Mouse (Mus musculus) spleen, embryonic (tissue): ENCODE results near the gene Tacstd2.
"Not testable (repeated sequence)": the region's sequence is repeated elsewhere in the genome, so short reads cannot be mapped to it uniquely, and the experiment has no call there.

ENCODE experiments used
- CTCF ChIA-PET: fragments of 350-600 bp; sonication (Branson Sonifier 250); formaldehyde crosslinking; loops from one replicate; lab custom pipeline; 2022; lab: Charles Lee

Tacstd2 gene

DNA sequence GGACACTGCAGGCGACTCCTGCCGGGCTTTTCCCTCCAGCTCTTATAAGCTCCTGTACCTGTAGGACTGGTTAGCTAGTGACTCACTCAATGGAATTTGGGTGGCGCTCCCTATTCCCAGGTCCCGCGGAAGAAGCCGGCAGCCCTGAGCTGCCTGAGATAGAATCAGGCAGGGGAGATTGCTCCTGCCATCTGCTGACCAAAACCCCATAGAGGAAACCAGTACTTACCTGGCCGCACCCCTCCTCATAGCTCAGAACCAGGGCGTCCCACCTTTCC, at the start of gene Tacstd2:
Gene Tacstd2, minus strand, starts transcription at position 20 of the 278 bp plus-strand sequence.
- CTCF ChIA-PET, result no interaction called here

DNA sequence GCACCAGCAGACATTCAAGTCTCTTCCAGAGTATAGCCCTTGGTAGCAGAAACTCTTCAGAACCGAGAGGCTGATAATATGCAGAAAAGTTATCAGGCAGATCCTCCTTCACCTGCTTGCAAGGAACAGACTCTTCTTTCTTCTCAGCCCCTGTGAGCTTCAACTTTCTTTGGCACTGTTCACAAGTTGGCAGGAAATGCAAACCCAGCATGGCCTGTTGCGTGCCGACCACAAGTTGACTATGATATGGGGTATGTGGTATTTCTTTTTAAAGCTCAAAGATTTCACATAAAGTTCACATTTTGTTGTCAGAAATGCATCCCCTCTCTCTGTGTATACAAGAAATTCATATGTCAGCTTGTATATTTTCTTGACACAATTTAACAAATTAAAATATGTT, 30.7 kb upstream of the Tacstd2 start:
- CTCF ChIA-PET, result no interaction called here

DNA sequence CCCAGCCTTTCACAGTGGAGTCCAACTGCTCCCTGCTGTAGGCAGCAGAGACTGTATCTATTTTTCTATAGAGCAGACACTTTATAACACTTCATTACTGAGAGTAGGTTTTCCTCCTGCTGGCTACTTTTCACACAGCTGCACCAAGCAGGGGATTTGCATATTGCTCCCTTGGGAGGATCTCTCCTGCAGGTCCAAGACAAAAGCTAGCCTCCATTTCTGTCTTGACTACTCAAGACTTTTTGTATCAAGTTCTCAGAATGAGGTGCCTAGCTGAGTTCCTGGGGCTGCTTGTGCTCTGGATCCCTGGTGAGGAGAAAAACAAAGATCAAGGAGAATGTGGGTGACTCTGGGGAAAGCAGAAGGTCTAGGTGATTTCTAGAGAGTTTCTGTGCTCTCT, 19.8 kb upstream of the Tacstd2 start:
- CTCF ChIA-PET, result interaction anchor here (0.6 kb wide), 1 partner anchor 9 kb away, joined by 4 read pairs; no protein-coding TSS in a partner anchor

GRCm38 (mm10) chr6:67549550-67549949, 14.0 kb upstream of the Tacstd2 start:
- CTCF ChIA-PET, result no interaction called here

- CTCF ChIA-PET, result no interaction called here
Observed at GRCm38 (mm10) chr6:67535005-67535776, 405 bp downstream of the Tacstd2 start.

GRCm38 (mm10) chr6:67534191-67535004, 1.2 kb downstream of the Tacstd2 start:
- CTCF ChIA-PET, result no interaction called here

DNA sequence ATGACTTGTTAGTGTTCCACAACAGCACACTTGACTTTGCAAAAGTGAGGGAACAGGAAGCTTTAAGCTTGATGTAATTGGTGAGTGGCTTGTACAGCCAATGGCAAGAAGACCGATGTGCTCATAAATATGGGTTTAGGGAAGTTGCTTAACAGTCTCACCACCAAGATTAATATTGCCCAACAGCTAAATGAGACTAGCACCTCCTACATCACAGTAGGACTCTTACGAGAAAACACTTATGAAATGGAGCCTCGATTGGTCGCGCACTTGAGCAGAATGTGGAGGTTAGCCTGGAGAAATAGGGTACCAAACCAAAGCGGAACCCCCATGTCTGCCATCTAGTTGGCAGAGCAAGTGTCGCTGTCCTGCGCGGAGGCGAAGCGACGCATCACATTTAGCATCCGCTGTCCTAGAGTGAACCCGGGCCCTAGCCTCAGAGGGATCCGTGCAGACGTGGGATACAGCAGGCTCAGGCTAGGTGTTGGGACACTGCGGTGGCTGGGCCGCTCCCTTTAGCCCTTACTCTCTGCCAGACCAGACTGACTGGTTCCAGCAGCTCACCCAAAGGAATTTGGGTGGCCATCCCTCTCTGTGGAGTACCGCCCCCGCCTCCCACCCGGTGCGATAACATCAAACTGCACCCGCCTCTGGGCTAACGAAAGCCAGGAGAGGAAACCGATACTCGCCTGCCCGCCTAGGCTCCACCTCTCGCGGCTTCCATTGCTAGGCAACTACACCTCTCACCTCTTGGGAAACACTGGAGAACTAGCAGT, 2.7 kb downstream of the Tacstd2 start:
- CTCF ChIA-PET, result no interaction called here

DNA sequence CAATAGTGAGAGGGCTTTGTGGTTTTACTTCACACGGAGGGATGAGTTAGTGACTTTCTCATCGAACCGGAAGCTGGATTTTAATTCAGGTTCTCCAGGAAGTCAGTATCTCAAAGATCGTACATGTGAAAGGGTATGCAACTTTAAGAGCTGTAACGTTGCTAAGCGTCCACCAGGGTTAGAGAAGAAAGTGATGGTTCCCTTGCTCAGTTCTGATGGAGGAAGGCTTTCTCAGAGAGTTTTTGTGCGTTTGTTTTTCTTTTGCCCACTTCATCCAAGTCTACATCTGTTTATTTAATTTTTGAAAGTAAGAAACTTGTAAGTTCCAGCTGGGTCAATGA, 3.8 kb downstream of the Tacstd2 start:
- CTCF ChIA-PET, result no interaction called here

DNA sequence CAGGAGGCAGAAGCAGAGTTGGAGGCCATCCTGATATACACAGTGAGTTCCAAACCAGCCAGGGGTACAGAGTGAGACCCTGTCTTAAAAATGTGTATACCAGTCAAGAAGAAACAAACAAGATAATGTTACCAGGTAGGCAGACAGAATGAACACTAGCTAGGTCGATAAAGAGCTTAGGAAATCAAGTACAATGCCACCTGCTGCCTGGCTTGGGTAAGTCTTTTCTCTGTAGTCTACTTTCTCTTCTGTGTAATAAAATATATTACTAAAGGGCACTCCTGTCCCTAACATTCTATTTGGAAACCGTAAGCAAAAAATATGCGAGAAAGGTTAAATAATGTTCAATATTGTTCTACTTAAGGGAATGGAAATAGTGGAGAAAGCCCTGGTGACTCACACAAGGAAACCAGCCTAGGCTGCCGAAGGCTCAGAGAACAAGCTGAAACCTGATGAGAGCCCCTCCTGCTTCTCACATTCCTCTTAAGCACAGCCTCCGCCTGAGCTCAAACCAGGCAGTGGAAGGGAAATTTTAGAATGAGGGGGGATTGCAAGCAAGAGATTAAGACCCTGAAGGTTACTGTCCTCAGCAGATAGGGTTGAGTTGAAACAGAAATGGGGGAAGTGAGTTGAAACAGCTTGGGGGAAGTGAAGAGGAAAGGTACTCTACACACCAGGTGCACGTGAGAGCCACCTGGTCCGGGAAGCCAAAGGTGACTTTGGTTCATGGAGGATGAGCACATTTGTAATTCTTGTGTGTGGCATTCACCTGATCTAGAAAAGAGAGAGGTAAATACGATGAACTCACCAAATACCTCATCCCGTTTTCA, 4.4 kb downstream of the Tacstd2 start:
- CTCF ChIA-PET, result no interaction called here

GRCm38 (mm10) chr6:67526356-67526755, 9.2 kb downstream of the Tacstd2 start:
- CTCF ChIA-PET, result no interaction called here

- CTCF ChIA-PET, result no interaction called here
Observed at GRCm38 (mm10) chr6:67510752-67511151, 24.8 kb downstream of the Tacstd2 start.

DNA sequence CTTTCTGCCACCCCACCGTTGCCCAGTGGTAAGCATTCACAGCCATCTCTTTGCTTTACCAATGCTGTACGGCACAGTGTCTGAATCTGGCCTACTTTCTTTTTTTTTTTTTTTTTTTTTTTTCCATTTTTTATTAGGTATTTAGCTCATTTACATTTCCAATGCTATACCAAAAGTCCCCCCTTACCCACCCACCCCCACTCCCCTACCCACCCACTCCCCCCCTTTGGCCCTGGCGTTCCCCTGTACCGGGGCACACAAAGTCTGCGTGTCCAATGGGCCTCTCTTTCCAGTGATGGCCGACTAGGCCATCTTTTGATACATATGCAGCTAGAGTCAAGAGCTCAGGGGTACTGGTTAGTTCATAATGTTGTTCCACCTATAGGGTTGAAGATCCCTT, 33.7 kb downstream of the Tacstd2 start:
- CTCF ChIA-PET, result not testable (repeated sequence)

DNA sequence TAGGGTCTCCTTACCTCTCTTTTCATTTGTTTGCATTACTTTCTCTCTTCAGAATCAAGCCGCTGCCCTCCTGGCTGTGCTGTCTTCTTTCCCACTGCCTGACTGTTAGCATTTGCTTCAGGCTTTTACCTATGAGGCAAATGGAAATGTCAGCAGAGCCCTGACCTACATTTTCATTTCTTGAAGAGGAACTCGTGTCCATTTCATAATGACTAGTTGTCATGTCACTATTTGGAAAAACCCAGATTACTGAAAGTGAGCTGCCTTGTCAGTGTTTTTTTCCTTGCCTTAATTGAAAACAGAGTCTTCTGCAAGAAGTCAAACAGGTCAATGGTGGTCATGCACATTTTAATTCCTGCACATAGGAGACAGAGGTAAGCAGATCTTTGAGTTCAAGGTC, 43.8 kb downstream of the Tacstd2 start, which contains the start of gene Il23r:
Gene Il23r, minus strand, starts transcription at position 101 of the 400 bp plus-strand sequence.
- CTCF ChIA-PET, result no interaction called here
